Mouse (Mus musculus): ENCODE data around the gene Hoxc9. TPM values are rescaled to one million over a fixed set of nuclear protein-coding genes. Genes with fewer than 3 reads are reported as not detected.

Hoxc9 gene
- total and polyA plus RNA-seq, 2 experiments from 2014 or later: not detected

- 3% methylated on average over 8 of the region's 8 CpGs for WGBS
- ATAC-seq (ENCODE audit: low FRiP score): no peak
- Histone ChIP-seq H3K9ac (replicated peaks; ENCODE audit: low read length, poor library complexity, severe bottlenecking) (no peak overlapping the region), H3K27me3 (ENCODE audit: insufficient read depth, low read length) (peaks cover 91% of the 10 kb centered on the region), H3K4me1 (ENCODE audit: insufficient read depth, low read length) (no peaks in the 10 kb centered on the region), H3K36me3 (ENCODE audit: insufficient read depth, low read length) (no peaks in the 10 kb centered on the region), H3K4me3 (ENCODE audit: low read depth, low read length) (no peak overlapping the region), H3K9me3 (ENCODE audit: low read length) (no peaks in the 10 kb centered on the region; the same call in 1 of the 2 replicates), H3K4me2 (ENCODE audit: low read depth, low read length, poor library complexity, severe bottlenecking) (no peak overlapping the region), H3K27ac (ENCODE audit: low read depth, low read length) (no peak overlapping the region)
- DNase-seq (ENCODE audit: low spot score): no peak
- TF ChIP-seq CTCF (IDR thresholded peaks at IDR 0.05): no peak
Measured at GRCm38 (mm10) chr15:102963259-102963658, 13.0 kb upstream of the Hoxc9 start.

GRCm38 (mm10) chr15:102963671-102964640 is 12.3 kb upstream of the Hoxc9 start:
- Histone ChIP-seq H3K27me3 (ENCODE audit: insufficient read depth, low read length) (peaks cover 90% of the 10 kb centered on the region), H3K36me3 (ENCODE audit: insufficient read depth, low read length) (no peaks in the 10 kb centered on the region), H3K27ac (ENCODE audit: low read depth, low read length) (no peak overlapping the region), H3K4me1 (ENCODE audit: insufficient read depth, low read length) (no peaks in the 10 kb centered on the region), H3K4me3 (ENCODE audit: low read depth, low read length) (no peak overlapping the region), H3K9ac (replicated peaks; ENCODE audit: low read length, poor library complexity, severe bottlenecking) (no peak overlapping the region), H3K9me3 (ENCODE audit: low read length) (no peaks in the 10 kb centered on the region; the same call in 1 of the 2 replicates), H3K4me2 (ENCODE audit: low read depth, low read length, poor library complexity, severe bottlenecking) (no peak overlapping the region)
- 2% methylated on average over 28 of the region's 28 CpGs for WGBS
- no peak for DNase-seq (ENCODE audit: low spot score)
- TF ChIP-seq CTCF (IDR thresholded peaks at IDR 0.05): no peak
- ATAC-seq (ENCODE audit: low FRiP score): no peak

- Histone ChIP-seq H3K27ac (ENCODE audit: low read depth, low read length) (no peak overlapping the region), H3K27me3 (ENCODE audit: insufficient read depth, low read length) (peaks cover 92% of the 10 kb centered on the region), H3K9me3 (ENCODE audit: low read length) (no peaks in the 10 kb centered on the region; the same call in 1 of the 2 replicates), H3K4me1 (ENCODE audit: insufficient read depth, low read length) (no peaks in the 10 kb centered on the region), H3K9ac (replicated peaks; ENCODE audit: low read length, poor library complexity, severe bottlenecking) (no peak overlapping the region), H3K36me3 (ENCODE audit: insufficient read depth, low read length) (no peaks in the 10 kb centered on the region), H3K4me3 (ENCODE audit: low read depth, low read length) (no peak overlapping the region), H3K4me2 (ENCODE audit: low read depth, low read length, poor library complexity, severe bottlenecking) (no peak overlapping the region)
- no peak for DNase-seq (ENCODE audit: low spot score)
- WGBS: 6% methylated on average over 26 of the region's 26 CpGs
- no peak for TF ChIP-seq CTCF (IDR thresholded peaks at IDR 0.05)
- no peak for ATAC-seq (ENCODE audit: low FRiP score)
Measured at GRCm38 (mm10) chr15:102965003-102965891, 11.0 kb upstream of the Hoxc9 start.

GRCm38 (mm10) chr15:102965892-102966775 is 10.1 kb upstream of the Hoxc9 start:
- ATAC-seq (ENCODE audit: low FRiP score): no peak
- DNase-seq (ENCODE audit: low spot score): peak; percentile 62

GRCm38 (mm10) chr15:102966776-102967311 is 9.4 kb upstream of the Hoxc9 start, which contains the start of gene Hoxc10:
TSS of gene Hoxc10 (plus strand) at chr15:102966796.
- H3K4me2 ChIP-seq (ENCODE audit: low read depth, low read length, poor library complexity, severe bottlenecking): no peak within 1 kb of the TSS
- ATAC-seq (ENCODE audit: low FRiP score) (no peak), DNase-seq (ENCODE audit: low spot score) (no peak)
- no peak within 1 kb of the TSS for H3K27ac ChIP-seq (ENCODE audit: low read depth, low read length)
- no peak for TF ChIP-seq CTCF (IDR thresholded peaks at IDR 0.05)
- no peaks in the 10 kb centered on the region for H3K4me1 ChIP-seq (ENCODE audit: insufficient read depth, low read length)
- H3K36me3 ChIP-seq (ENCODE audit: insufficient read depth, low read length): no peaks in the 10 kb centered on the region
- no peaks in the 10 kb centered on the region; the same call in 1 of the 2 replicates for H3K9me3 ChIP-seq (ENCODE audit: low read length)
- H3K4me3 ChIP-seq (ENCODE audit: low read depth, low read length): no peak within 1 kb of the TSS
- 3% methylated on average over 27 of the region's 27 CpGs for WGBS
- peaks cover 93% of the 10 kb centered on the region for H3K27me3 ChIP-seq (ENCODE audit: insufficient read depth, low read length)
- no peak within 1 kb of the TSS for H3K9ac ChIP-seq (replicated peaks; ENCODE audit: low read length, poor library complexity, severe bottlenecking)

More at GRCm38 (mm10) chr15:102965892-102966775, 10.1 kb upstream of the Hoxc9 start:
- Histone ChIP-seq H3K27me3 (ENCODE audit: insufficient read depth, low read length) (peaks cover 92% of the 10 kb centered on the region), H3K4me1 (ENCODE audit: insufficient read depth, low read length) (no peaks in the 10 kb centered on the region), H3K36me3 (ENCODE audit: insufficient read depth, low read length) (no peaks in the 10 kb centered on the region), H3K4me3 (ENCODE audit: low read depth, low read length) (no peak overlapping the region), H3K4me2 (ENCODE audit: low read depth, low read length, poor library complexity, severe bottlenecking) (no peak overlapping the region), H3K27ac (ENCODE audit: low read depth, low read length) (no peak overlapping the region), H3K9ac (replicated peaks; ENCODE audit: low read length, poor library complexity, severe bottlenecking) (no peak overlapping the region), H3K9me3 (ENCODE audit: low read length) (no peaks in the 10 kb centered on the region; the same call in 1 of the 2 replicates)
- TF ChIP-seq CTCF (IDR thresholded peaks at IDR 0.05): peak; percentile 61
- 3% methylated on average over 30 of the region's 30 CpGs for WGBS

Measured in midbrain, postnatal 0 days (tissue).